Mouse (Mus musculus) telencephalon, adult 2 months (tissue): ENCODE measurements around the gene Aloxe3.

Experiments
- DNase-seq: peaks from one replicate; pipeline ENCODE4 v3.0.0-alpha.2; 2011; ENCODE audit warnings: low read depth, low spot score

Gene Aloxe3

DNA sequence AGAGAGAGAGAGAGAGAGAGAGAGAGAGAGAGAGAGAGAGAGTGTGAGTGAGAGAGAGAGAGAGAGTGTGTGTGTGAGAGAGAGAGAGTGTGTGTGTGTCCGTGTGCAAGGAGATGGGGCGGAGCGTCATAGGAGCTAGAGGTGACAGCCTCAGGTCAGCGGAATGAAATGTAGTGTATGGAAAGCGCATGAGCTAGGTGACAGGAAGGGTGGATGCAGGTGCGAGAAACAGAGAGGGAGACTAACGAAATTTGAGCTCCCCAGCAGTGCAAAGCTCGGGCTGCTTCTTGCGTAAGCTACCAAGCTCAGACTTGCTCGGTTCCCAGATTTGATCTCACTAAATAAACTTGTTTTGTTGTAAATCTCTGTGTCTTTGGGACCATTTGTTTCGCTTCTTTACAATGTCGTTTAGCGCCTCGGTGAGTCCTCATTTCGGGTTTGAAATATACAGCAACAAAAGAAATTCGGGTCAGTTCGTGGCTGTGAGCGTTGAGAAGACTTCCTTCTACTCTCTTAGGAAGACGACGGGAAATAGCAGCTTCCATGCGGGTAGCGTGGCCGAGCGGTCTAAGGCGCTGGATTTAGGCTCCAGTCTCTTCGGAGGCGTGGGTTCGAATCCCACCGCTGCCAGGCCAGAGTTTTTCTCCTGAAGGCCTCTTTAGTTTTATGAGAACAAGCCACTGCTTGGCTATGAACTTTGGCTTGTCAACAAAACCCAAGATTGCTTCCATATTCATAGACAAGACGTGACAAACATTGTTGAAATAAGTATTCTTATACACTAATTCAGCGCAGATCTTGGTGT lies 1.8 kb upstream of the Aloxe3 start:
- DNase-seq, result peak; percentile 86

DNA sequence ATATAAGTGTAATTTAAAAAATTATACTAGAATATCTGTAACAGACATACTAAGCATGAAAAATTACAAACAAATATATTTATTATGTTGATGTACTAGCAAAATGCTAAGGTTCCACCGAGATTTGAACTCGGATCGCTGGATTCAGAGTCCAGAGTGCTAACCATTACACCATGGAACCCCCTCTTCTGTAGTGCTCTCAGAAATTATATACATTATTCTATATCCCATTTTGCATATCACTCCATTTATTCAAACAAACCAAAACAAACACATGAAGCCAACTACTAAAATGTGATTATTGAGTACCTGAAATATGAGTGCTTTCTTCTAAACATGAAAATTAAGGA lies 1.2 kb upstream of the Aloxe3 start:
- DNase-seq, result no peak

DNA sequence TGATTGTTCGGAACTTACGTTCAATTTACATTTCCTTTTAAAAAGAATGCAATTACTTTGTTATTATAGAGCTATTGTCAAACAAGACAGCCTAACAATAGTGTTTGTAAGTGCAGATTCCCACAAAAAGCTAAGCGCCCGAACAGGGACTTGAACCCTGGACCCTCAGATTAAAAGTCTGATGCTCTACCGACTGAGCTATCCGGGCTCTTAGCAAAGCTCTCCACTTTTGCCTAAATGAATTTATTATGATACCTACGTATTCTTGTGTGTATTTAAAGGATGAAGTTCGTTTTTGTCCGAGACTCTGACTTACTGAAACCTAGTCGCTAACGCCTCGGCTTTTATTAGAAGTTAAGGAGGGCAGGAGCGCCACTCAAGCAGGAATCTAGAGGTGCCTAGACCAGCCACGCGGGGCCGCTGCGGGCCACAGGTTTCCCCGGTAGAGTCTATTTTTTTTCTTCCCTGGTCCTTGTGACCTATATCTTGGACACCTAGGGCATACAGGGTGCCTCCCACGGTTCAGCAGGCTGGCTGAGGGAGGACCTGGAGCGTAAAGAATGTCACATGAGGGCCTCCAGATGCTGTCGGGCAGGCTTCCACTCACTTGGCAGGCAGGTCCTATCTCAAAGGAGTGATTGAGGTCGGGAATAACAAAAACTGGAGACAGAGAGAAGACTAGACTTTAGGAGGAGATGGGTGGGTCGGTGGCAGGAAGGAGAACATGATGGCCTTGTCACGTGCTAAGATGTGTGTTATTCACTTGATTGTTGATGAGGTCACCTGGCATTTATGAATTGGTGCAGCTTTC lies 450 bp upstream of the Aloxe3 start:
- peak; percentile 81 for DNase-seq

- no peak for DNase-seq
These were observed 416 bp downstream of the Aloxe3 start for GRCm38 (mm10) chr11:69125919-69126705.

DNA sequence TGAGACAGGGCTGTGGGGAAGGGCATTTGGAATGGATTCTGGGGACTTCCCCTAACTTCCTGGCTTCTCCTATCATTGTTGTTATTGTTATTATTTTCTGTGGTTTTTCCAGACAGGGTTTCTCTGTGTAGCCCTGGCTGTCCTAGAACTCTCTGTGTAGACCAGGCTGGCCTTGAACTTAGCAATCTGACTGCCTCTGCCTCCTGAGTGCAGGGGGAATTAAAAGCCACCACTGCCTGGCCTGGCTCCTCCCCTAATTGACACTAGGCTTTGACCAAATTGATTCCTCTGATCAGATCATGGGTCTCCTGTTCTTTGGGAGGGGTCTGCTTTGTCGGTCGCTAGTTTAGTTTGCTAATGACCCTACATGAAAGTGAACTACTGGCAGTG lies 1.0 kb downstream of the Aloxe3 start:
- no peak for DNase-seq

DNA sequence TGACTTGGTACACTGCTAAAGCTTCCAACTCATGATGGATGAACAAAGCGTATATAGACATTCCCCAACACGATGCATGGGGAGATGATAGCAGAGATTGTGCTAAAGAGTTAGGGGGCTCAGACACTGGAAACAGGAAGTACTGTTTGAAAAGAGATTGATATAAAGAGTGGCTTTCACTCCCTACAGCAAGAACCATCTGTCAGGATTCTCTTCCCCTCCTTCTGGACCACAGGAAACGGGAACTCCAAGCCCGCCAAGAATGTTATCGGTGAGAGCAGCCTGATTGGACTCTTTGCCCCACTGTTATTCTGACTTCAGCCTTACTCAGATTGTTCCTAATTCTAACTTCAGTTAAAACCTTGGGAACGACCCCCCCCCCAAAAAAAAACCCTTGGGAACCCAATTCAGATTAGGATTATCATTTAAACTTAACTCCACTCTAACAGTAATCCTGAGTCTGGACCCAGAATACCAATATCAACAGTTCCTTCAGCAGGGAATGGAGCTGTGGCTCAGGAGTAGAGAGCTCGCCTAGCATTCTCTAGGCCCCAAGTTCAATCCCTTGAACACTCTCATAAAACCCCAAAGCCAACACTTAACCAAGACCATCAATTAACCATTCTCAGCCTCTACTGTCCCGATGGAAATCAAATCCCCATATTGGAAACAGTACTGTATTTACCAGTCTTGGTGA lies 2.9 kb downstream of the Aloxe3 start:
- no peak for DNase-seq

GRCm38 (mm10) chr11:69133566-69133922 lies 7.8 kb downstream of the Aloxe3 start:
- no peak for DNase-seq

DNA sequence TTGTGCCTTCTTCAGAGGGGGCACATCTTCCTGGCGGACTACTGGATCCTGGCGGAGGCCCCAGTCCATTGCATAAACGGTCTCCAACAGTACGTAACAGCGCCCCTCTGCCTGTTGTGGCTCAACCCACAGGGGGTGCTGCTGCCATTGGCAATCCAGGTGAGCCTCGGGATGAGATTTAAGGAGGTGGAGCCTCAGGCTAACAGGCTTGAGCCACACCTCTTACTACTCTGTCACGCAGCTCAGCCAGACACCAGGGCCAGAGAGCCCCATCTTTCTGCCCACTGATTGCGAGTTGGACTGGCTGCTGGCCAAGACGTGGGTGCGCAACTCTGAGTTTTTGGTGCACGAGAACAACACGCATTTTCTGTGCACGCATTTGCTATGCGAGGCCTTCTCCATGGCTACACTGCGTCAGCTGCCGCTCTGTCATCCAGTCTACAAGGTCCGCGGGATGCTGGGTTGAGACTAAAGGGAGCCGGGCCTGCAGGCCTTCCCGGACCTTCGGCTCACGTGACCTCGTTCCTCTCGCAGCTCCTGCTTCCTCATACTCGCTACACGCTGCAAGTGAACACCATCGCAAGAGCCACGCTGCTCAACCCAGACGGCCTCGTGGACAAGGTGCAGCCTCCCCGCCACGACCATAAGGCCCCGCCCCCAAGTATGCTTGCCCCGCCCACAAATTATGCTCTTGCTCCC lies 8.4 kb downstream of the Aloxe3 start:
- DNase-seq, result peak; percentile 77

GRCm38 (mm10) chr11:69134622-69134968 lies 8.9 kb downstream of the Aloxe3 start:
- DNase-seq, result no peak

DNA sequence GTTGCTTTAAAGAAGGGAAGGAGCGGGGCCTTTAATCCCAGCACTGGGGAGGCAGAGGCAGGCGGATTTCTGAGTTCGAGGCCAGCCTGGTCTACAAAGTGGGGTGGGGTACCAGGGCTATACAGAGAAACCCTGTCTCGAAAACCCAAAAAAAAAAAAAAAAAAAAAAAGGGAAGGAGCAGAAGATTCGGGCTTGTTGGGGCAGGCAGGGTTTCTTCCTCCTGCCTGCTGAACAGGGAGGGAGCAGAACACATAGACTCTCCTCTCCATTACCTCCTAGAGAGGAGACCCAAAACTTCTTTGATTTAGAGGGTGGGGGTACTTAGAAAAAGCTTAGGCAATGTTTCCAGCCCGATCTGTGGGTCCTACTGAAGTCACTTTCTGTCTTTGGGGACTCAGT lies 9.7 kb downstream of the Aloxe3 start:
- DNase-seq, result no peak

GRCm38 (mm10) chr11:69147546-69147945 lies 21.9 kb downstream of the Aloxe3 start:
- DNase-seq, result no peak

DNA sequence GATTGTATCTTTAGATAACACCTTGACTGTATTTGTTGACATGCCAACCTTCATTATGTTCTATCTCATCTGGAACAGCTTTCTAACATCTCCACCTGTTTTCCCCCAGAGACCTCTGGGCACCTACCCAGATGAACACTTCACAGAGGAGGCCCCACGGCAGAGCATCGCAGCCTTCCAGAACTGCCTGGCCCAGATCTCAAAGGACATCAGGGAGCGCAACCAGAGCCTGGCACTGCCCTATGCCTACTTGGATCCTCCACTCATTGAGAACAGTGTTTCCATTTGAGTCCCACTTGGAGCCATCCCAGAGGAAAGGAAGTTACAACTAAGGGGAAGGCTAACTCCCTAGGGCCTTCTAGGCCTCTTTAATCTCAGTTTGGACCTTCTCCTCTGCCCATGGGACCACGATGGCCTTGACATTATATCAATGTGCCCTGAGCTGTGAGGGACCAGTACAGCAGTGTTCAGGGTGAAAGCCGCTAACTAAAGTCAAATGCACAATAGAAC lies 22.8 kb downstream of the Aloxe3 start:
- DNase-seq, result no peak

DNA sequence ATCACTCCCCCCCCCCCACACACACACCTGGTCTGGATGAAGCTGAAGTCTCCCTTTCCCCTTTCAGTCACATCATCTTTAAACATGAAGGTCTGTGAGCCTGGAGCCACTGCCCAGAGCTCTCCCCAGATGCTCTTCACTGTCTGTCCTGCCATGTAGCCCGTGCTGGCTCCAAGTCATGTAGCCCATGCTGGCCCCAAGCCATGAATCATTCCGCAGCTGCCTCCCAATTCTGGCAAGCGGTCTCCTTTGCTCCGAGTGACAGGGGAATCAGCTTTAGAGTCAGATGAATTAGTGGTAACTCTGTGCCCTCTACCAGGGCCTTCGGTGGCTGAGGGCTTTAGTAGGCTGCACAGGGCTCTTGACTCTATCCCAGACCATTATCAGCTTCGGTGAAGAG lies 24.0 kb downstream of the Aloxe3 start:
- DNase-seq, result no peak

DNA sequence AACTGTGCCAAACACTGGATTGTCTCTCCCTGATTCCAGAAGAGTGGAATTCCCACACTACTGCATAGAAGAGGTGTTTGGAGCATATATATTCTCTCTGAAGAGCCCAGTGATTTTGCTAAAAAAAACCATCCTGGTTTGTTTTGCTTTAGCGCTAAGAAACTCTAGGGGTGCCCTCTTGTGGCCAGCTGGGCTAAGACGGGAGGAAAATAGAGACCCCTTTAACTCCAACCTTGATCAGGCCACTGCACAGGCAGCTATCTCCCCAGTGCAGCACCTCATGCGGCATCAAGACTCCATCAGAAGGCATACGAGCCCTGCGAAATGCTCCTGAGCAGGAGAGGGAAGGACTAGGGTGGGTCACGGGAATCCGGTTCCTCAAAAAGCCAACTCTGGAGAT lies 24.7 kb downstream of the Aloxe3 start:
- DNase-seq, result no peak

- DNase-seq, result no peak
These were observed 25.3 kb downstream of the Aloxe3 start for GRCm38 (mm10) chr11:69151004-69151403.

- no peak for DNase-seq
These were observed 28.1 kb downstream of the Aloxe3 start for GRCm38 (mm10) chr11:69153831-69154230.

GRCm38 (mm10) chr11:69155351-69155750 lies 29.7 kb downstream of the Aloxe3 start:
- peak; percentile 64 for DNase-seq

GRCm38 (mm10) chr11:69156800-69157199 lies 31.1 kb downstream of the Aloxe3 start, which contains the start of gene Alox12b:
Alox12b (plus strand) TSS chr11:69156989.
- no peak for DNase-seq

- DNase-seq, result no peak
These were observed 43.6 kb downstream of the Aloxe3 start for GRCm38 (mm10) chr11:69169313-69169712.

- DNase-seq, result no peak
These were observed 45.9 kb downstream of the Aloxe3 start for GRCm38 (mm10) chr11:69171626-69172025.

DNA sequence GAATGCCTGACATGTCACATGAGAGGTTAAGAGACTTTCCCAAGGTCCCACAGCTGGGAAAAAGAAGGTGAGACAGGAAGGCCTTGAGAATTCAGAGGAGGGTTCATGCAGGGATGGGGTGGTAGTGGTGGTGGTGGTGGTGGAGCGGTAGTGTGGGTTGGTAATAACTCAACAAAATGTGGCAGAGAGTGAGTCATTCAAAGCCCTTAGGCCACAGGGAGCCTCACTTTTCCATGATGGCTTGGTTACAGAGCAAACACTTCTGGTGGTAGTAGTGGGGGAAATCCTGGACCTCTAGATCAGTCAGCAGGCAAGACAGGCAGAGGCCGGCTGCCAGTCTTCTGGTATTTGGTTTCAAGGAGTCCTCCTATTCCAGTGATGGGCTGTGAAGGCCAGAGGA lies 46.9 kb downstream of the Aloxe3 start:
- no peak for DNase-seq
